Mouse (Mus musculus): ENCODE measurements around the gene Ccdc188. TPM values are rescaled to one million over a fixed set of nuclear protein-coding genes. Genes with fewer than 3 reads are reported as not detected.

The Ccdc188 gene
- total and polyA plus RNA-seq, 2 experiments: not detected

DNA sequence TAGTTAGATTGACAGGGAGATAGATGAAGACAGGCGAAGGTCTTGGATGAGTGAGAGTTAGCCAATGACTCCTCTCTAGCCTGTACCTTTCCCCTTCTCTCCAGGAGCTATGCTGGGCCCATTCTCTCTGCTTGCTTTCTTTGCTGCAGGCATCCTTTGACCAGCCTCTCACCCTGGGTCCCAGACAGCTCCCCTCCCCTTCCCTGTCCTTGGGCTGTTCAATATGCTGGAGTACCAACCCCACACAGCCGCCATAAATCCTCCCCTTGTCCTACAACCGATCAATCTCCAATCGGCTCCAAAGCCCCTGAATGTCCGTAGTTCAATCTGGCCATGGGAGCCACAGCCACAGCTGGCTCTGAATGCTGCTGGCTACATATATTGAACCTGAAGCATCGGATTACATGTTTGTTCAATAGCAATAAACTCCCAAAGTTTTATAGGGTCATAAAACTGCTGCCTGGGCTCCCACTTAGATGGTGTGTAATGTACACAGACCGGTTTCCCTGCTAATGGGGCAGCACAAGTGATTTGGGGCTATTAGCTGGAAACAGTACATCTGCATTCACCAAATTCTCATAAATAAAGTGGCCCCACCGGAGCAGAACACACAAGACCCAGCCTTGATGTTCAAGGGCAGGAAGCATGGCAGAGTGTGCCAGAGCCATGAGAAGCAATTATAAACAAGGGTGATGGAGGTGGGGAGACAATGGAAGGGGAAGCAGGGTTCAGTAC lies 31.8 kb upstream of the Ccdc188 start:
- Histone ChIP-seq H3K9ac (ENCODE audit: low read depth, low read length) (no peak overlapping the region), H3K27me3 (ENCODE audit: control insufficient read depth, insufficient read depth, low read length) (no peaks in the 10 kb centered on the region; the same call in 1 of the 2 replicates), H3K79me2 (ENCODE audit: control insufficient read depth, insufficient read depth, low read length) (no peaks in the 10 kb centered on the region), H3K4me1 (ENCODE audit: control insufficient read depth, insufficient read depth, low read length) (0 out of 2 replicates have a peak, but pooled peaks cover 2% of the 10 kb centered on the region), H3K27ac (replicated peaks; ENCODE audit: insufficient read depth, low read depth, low read length) (no peak overlapping the region), H3K4me3 (ENCODE audit: insufficient read depth, low read depth, low read length) (no peak overlapping the region), H3K36me3 (ENCODE audit: control insufficient read depth, insufficient read depth, low read length) (no peaks in the 10 kb centered on the region)
- WGBS: 89% methylated on average over 8 of the region's 8 CpGs
- no peak for DNase-seq (ENCODE audit: extremely low read depth, low read depth, low spot score)
- TF ChIP-seq CTCF (IDR thresholded peaks at IDR 0.05; ENCODE audit: low read depth, low read length): no peak
- TF ChIP-seq POLR2A (IDR thresholded peaks at IDR 0.05; ENCODE audit: extremely low read depth, insufficient read depth, low read length): no peak

- 37% methylated on average over 4 of the region's 4 CpGs for WGBS
- H3K79me2 ChIP-seq (ENCODE audit: control insufficient read depth, insufficient read depth, low read length): no peaks in the 10 kb centered on the region
- H3K36me3 ChIP-seq (ENCODE audit: control insufficient read depth, insufficient read depth, low read length): no peaks in the 10 kb centered on the region
- H3K4me1 ChIP-seq (ENCODE audit: control insufficient read depth, insufficient read depth, low read length): 0 out of 2 replicates have a peak, but pooled peaks cover 2% of the 10 kb centered on the region
- H3K27ac ChIP-seq (replicated peaks; ENCODE audit: insufficient read depth, low read depth, low read length): no peak overlapping the region
- no peak overlapping the region for H3K4me3 ChIP-seq (ENCODE audit: insufficient read depth, low read depth, low read length)
- no peak for DNase-seq (ENCODE audit: extremely low read depth, low read depth, low spot score)
- no peak for TF ChIP-seq POLR2A (IDR thresholded peaks at IDR 0.05; ENCODE audit: extremely low read depth, insufficient read depth, low read length)
- TF ChIP-seq CTCF (IDR thresholded peaks at IDR 0.05; ENCODE audit: low read depth, low read length): no peak
- no peak overlapping the region for H3K9ac ChIP-seq (ENCODE audit: low read depth, low read length)
- H3K27me3 ChIP-seq (ENCODE audit: control insufficient read depth, insufficient read depth, low read length): no peaks in the 10 kb centered on the region
Observed at GRCm38 (mm10) chr16:18186798-18187197, 30.9 kb upstream of the Ccdc188 start.

DNA sequence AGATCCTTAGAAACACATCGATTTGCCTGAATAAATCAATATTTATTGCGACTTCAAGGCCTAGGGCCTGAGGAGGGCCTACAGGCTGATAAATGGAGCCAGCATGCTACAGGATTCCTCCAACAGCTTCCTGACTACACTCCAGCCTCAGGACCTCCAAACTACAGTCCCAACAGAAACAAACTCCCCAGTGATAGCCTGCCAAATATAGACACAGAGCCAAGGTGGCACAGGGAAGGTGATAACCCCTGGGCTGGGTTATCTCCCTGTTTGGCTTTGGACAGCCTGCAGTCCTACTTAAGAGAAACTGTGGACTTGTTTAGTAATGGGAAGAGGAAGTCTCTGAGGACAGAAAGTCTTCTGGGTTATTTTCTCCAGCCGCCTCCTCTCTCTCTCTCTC lies 30.5 kb upstream of the Ccdc188 start:
- Histone ChIP-seq H3K4me3 (ENCODE audit: insufficient read depth, low read depth, low read length) (no peak overlapping the region), H3K36me3 (ENCODE audit: control insufficient read depth, insufficient read depth, low read length) (no peaks in the 10 kb centered on the region), H3K79me2 (ENCODE audit: control insufficient read depth, insufficient read depth, low read length) (no peaks in the 10 kb centered on the region), H3K27ac (replicated peaks; ENCODE audit: insufficient read depth, low read depth, low read length) (no peak overlapping the region), H3K27me3 (ENCODE audit: control insufficient read depth, insufficient read depth, low read length) (no peaks in the 10 kb centered on the region), H3K4me1 (ENCODE audit: control insufficient read depth, insufficient read depth, low read length) (0 out of 2 replicates have a peak, but pooled peaks cover 2% of the 10 kb centered on the region), H3K9ac (ENCODE audit: low read depth, low read length) (no peak overlapping the region)
- no peak for DNase-seq (ENCODE audit: extremely low read depth, low read depth, low spot score)
- TF ChIP-seq CTCF (IDR thresholded peaks at IDR 0.05; ENCODE audit: low read depth, low read length): no peak
- TF ChIP-seq POLR2A (IDR thresholded peaks at IDR 0.05; ENCODE audit: extremely low read depth, insufficient read depth, low read length): no peak
- 37% methylated on average over 3 of the region's 3 CpGs for WGBS

GRCm38 (mm10) chr16:18191006-18191405 lies 26.7 kb upstream of the Ccdc188 start:
- 41% methylated on average over 2 of the region's 2 CpGs for WGBS
- H3K4me1 ChIP-seq (ENCODE audit: control insufficient read depth, insufficient read depth, low read length): 0 out of 2 replicates have a peak, but pooled peaks cover 2% of the 10 kb centered on the region
- no peak overlapping the region for H3K27ac ChIP-seq (replicated peaks; ENCODE audit: insufficient read depth, low read depth, low read length)
- H3K4me3 ChIP-seq (ENCODE audit: insufficient read depth, low read depth, low read length): no peak overlapping the region
- no peaks in the 10 kb centered on the region for H3K27me3 ChIP-seq (ENCODE audit: control insufficient read depth, insufficient read depth, low read length)
- TF ChIP-seq POLR2A (IDR thresholded peaks at IDR 0.05; ENCODE audit: extremely low read depth, insufficient read depth, low read length) (no peak), CTCF (IDR thresholded peaks at IDR 0.05; ENCODE audit: low read depth, low read length) (no peak)
- no peak overlapping the region for H3K9ac ChIP-seq (ENCODE audit: low read depth, low read length)
- H3K79me2 ChIP-seq (ENCODE audit: control insufficient read depth, insufficient read depth, low read length): no peaks in the 10 kb centered on the region
- no peaks in the 10 kb centered on the region for H3K36me3 ChIP-seq (ENCODE audit: control insufficient read depth, insufficient read depth, low read length)
- DNase-seq (ENCODE audit: extremely low read depth, low read depth, low spot score): no peak

DNA sequence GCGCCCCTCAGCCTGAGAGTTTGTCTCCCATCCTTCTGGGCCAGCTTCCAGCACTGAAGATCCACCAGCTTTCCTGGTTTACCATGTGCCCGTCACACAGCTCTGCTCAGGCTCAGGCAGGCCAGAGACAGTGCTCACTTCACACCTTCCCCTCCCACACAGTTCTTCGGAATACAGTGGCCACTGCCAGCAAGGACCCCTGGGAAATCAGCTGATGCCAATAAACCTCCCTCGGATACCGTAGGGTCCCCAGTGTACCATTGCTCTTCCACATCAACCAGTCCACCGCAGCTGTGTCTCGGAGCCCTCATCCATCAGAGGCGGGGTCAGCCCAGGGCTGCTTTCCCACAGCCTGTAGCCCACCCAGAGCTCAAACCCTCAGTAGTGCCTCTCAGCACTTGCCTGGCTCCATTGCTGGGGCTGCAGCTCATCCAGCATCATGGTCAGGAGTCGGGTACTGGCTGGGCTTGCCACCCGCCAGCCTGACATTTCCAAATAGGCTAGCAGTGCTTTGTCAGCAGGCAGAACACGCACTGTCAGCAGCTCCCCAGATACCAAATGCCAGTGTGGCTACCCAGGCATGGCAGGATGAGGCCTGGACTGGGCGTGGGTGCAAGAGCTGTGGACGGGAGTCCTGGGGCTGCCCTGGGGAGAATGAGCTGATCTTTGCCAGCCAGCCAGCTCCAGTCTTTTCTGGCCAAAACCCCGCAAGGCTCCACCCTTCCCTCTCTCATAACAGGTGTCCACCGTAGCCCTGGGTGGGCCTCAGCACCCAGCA lies 23.3 kb upstream of the Ccdc188 start:
- no peaks in the 10 kb centered on the region for H3K79me2 ChIP-seq (ENCODE audit: control insufficient read depth, insufficient read depth, low read length)
- WGBS: 93% methylated on average over 15 of the region's 15 CpGs
- no peaks in the 10 kb centered on the region for H3K4me1 ChIP-seq (ENCODE audit: control insufficient read depth, insufficient read depth, low read length)
- no peaks in the 10 kb centered on the region for H3K36me3 ChIP-seq (ENCODE audit: control insufficient read depth, insufficient read depth, low read length)
- no peak overlapping the region for H3K27ac ChIP-seq (replicated peaks; ENCODE audit: insufficient read depth, low read depth, low read length)
- no peak overlapping the region for H3K4me3 ChIP-seq (ENCODE audit: insufficient read depth, low read depth, low read length)
- TF ChIP-seq POLR2A (IDR thresholded peaks at IDR 0.05; ENCODE audit: extremely low read depth, insufficient read depth, low read length) (no peak), CTCF (IDR thresholded peaks at IDR 0.05; ENCODE audit: low read depth, low read length) (no peak)
- no peak overlapping the region for H3K9ac ChIP-seq (ENCODE audit: low read depth, low read length)
- DNase-seq (ENCODE audit: extremely low read depth, low read depth, low spot score): no peak
- H3K27me3 ChIP-seq (ENCODE audit: control insufficient read depth, insufficient read depth, low read length): no peaks in the 10 kb centered on the region
